Mouse (Mus musculus): ENCODE measurements around the gene Socs7.

- TF ChIP-seq CTCF (IDR thresholded peaks at IDR 0.05; ENCODE audit: extremely low read depth, insufficient read length, insufficient replicate concordance, low read depth, low read length): no peak
- no peak for TF ChIP-seq POLR2A (IDR thresholded peaks at IDR 0.05; ENCODE audit: low read depth, low read length)
Measured at GRCm38 (mm10) chr11:97365556-97365955, 3.2 kb downstream of the Socs7 start.
